Mouse (Mus musculus): Measurements from ENCODE around the gene Gnb1. TPM values are rescaled to one million over a fixed set of nuclear protein-coding genes. Genes with fewer than 3 reads are reported as not detected.
"Not testable (repeated sequence)": the region's sequence is repeated elsewhere in the genome, so short reads cannot be mapped to it uniquely, and the experiment has no call there.

Gnb1 gene
- polyA plus RNA-seq, 1 experiment from 2014 or later, result 445 TPM

DNA sequence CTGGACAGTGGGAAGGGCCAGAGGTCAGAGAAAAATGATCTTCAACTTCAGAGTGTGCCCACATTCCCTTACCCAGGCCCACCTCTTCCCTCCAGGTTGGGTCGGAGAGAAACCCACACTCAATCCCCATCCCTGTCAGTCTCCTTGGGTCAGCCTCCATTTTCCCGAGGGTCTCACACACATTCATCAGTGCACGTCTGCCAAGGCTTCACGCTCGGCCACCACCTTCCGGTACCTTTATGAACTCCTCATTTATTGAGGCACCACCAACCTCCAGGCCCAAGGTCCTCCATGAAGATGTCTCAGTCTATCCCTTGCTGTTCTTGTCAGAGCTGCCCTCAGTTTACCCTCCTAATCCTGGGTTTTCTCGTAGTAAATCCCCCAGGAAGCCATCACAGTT, 20.2 kb upstream of the Gnb1 start:
- H3K36me3 ChIP-seq (ENCODE audit: insufficient read depth, low read length), result no peaks in the 10 kb centered on the region
- H3K27me3 ChIP-seq (replicated peaks; ENCODE audit: insufficient read depth, low read length), result no peaks in the 10 kb centered on the region
- TF ChIP-seq CTCF (IDR thresholded peaks at IDR 0.05) (no peak), EP300 (IDR thresholded peaks at IDR 0.05) (no peak)
- peaks cover 4% of the 10 kb centered on the region; the same call in 1 of the 2 replicates for H3K4me1 ChIP-seq (ENCODE audit: insufficient read depth, low read depth, low read length)
- ATAC-seq (no peak), DNase-seq (ENCODE audit: low spot score) (no peak)
- no peak overlapping the region for H3K4me2 ChIP-seq (replicated peaks; ENCODE audit: low read depth, low read length)
- H3K9ac ChIP-seq (replicated peaks; ENCODE audit: low read depth), result no peak overlapping the region
- no peak overlapping the region for H3K4me3 ChIP-seq (ENCODE audit: low read depth, low read length)
- no peaks in the 10 kb centered on the region for H3K9me3 ChIP-seq (ENCODE audit: low read length)
- WGBS, result 85% methylated on average over 7 of the region's 7 CpGs
- H3K27ac ChIP-seq (ENCODE audit: low read length), result no peak overlapping the region

DNA sequence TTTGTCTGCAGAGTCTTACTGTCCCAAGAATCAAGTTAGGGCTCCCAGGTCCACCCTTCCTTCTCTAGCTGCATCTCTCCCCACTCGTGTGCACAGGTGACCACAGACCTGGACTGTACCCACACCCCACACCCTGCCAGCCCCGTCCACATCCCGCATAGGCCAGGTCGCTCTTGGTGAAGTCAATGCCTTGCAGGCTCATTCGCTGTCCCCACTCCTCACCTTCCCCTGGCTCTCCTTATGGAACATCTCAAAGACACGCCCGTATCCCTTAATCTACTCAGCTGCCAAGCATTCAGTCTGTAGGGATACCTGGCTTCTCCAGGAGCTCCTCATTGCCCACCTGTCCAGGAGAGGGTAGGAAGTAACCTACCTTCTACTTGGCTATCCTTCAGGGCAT, 19.8 kb upstream of the Gnb1 start:
- no peak overlapping the region for H3K4me3 ChIP-seq (ENCODE audit: low read depth, low read length)
- H3K27ac ChIP-seq (ENCODE audit: low read length), result no peak overlapping the region
- no peaks in the 10 kb centered on the region for H3K27me3 ChIP-seq (replicated peaks; ENCODE audit: insufficient read depth, low read length)
- ATAC-seq (no peak), DNase-seq (ENCODE audit: low spot score) (no peak)
- no peak for TF ChIP-seq EP300 (IDR thresholded peaks at IDR 0.05)
- TF ChIP-seq CTCF (IDR thresholded peaks at IDR 0.05), result no peak
- peaks cover 4% of the 10 kb centered on the region; the same call in 1 of the 2 replicates for H3K4me1 ChIP-seq (ENCODE audit: insufficient read depth, low read depth, low read length)
- no peaks in the 10 kb centered on the region for H3K36me3 ChIP-seq (ENCODE audit: insufficient read depth, low read length)
- H3K9me3 ChIP-seq (ENCODE audit: low read length), result no peaks in the 10 kb centered on the region
- no peak overlapping the region for H3K9ac ChIP-seq (replicated peaks; ENCODE audit: low read depth)
- no peak overlapping the region for H3K4me2 ChIP-seq (replicated peaks; ENCODE audit: low read depth, low read length)
- WGBS, result 82% methylated on average over 7 of the region's 7 CpGs

DNA sequence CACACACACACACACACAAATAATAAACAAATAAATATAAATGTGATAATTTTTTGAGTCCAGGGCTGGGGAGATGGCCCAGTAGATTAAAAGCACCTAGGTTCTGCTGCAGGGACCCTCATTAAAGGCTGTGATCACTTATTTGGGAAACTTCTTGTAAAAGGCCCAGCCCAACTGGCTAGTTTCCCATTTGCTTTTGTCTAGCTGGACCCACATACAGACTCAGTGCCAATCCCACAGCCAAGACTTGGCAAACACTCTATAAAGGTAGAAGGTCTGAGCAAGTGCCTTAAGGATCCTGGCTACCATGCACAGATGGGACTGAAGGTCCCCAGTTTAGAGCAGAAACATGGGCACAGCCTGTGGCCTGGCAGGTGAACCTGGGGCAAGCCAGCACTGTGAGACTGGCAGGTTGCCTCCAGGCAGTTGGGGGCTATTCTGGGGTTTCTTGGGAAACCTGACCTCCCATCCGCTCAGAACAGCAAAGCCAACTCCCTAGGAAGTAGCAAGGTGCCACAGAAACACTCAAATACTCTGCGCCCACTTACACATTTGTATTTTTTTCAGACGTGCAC, 18.4 kb upstream of the Gnb1 start:
- Histone ChIP-seq H3K36me3 (ENCODE audit: insufficient read depth, low read length) (no peaks in the 10 kb centered on the region), H3K9me3 (ENCODE audit: low read length) (no peaks in the 10 kb centered on the region), H3K4me1 (ENCODE audit: insufficient read depth, low read depth, low read length) (peaks cover 4% of the 10 kb centered on the region; the same call in 1 of the 2 replicates), H3K9ac (replicated peaks; ENCODE audit: low read depth) (no peak overlapping the region), H3K27me3 (replicated peaks; ENCODE audit: insufficient read depth, low read length) (no peaks in the 10 kb centered on the region), H3K4me3 (ENCODE audit: low read depth, low read length) (no peak overlapping the region), H3K4me2 (replicated peaks; ENCODE audit: low read depth, low read length) (no peak overlapping the region), H3K27ac (ENCODE audit: low read length) (no peak overlapping the region)
- no peak for TF ChIP-seq CTCF (IDR thresholded peaks at IDR 0.05)
- no peak for TF ChIP-seq EP300 (IDR thresholded peaks at IDR 0.05)
- WGBS, result 62% methylated on average over 3 of the region's 3 CpGs
- no peak for ATAC-seq
- no peak for DNase-seq (ENCODE audit: low spot score)

DNA sequence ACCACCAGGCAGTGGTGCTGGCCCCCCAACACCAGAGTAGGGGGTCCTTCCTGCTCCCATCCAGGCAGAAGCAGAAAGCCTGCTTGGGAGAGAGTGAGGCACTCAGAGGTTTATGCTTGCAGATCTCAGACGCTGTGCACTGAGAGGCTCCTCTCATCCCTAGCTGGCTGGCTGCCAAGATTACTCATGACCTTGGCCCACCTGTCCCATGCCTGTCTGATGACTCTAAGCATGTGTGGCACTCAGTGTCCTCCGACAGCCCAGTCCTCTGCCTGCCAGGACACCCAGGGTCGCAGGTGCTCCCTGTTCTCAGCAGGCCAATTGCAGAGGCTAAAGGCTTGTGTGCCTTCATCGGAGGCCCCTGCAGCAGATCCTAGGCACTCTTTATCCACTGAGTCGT, 17.8 kb upstream of the Gnb1 start:
- DNase-seq (ENCODE audit: low spot score) (no peak), ATAC-seq (no peak)
- no peak overlapping the region for H3K27ac ChIP-seq (ENCODE audit: low read length)
- no peak overlapping the region for H3K4me2 ChIP-seq (replicated peaks; ENCODE audit: low read depth, low read length)
- no peaks in the 10 kb centered on the region for H3K27me3 ChIP-seq (replicated peaks; ENCODE audit: insufficient read depth, low read length)
- TF ChIP-seq CTCF (IDR thresholded peaks at IDR 0.05) (no peak), EP300 (IDR thresholded peaks at IDR 0.05) (no peak)
- no peak overlapping the region for H3K9ac ChIP-seq (replicated peaks; ENCODE audit: low read depth)
- H3K4me3 ChIP-seq (ENCODE audit: low read depth, low read length), result no peak overlapping the region
- H3K36me3 ChIP-seq (ENCODE audit: insufficient read depth, low read length), result no peaks in the 10 kb centered on the region
- WGBS, result 33% methylated on average over 5 of the region's 5 CpGs
- H3K4me1 ChIP-seq (ENCODE audit: insufficient read depth, low read depth, low read length), result peaks cover 4% of the 10 kb centered on the region; the same call in 1 of the 2 replicates
- no peaks in the 10 kb centered on the region for H3K9me3 ChIP-seq (ENCODE audit: low read length)

DNA sequence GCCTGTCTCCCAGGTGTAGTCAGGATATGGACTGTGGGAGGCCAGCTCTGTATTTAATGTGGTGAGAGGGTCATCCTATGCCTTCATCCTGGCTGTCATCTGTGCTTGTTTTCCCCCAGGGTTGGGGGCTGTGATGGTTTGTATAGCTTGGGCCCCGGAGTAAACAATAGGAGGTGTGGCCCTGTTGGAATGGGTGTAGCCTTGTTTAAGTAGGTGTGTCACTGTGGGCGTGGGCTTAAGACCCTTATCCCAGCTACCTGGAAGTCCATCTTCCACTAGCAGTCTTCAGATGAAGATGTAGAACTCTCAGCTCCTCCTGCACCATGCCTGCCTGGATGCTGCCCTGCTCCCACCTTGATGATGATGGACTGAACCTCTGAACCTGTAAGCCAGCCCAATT, 17.4 kb upstream of the Gnb1 start:
- H3K36me3 ChIP-seq (ENCODE audit: insufficient read depth, low read length); ATAC-seq; H3K4me1 ChIP-seq (ENCODE audit: insufficient read depth, low read depth, low read length); H3K9me3 ChIP-seq (ENCODE audit: low read length); H3K4me2 ChIP-seq (replicated peaks; ENCODE audit: low read depth, low read length); DNase-seq (ENCODE audit: low spot score); H3K4me3 ChIP-seq (ENCODE audit: low read depth, low read length); H3K9ac ChIP-seq (replicated peaks; ENCODE audit: low read depth); H3K27ac ChIP-seq (ENCODE audit: low read length); H3K27me3 ChIP-seq (replicated peaks; ENCODE audit: insufficient read depth, low read length): not testable (repeated sequence)
- WGBS, result 37% methylated on average over 2 of the region's 2 CpGs

DNA sequence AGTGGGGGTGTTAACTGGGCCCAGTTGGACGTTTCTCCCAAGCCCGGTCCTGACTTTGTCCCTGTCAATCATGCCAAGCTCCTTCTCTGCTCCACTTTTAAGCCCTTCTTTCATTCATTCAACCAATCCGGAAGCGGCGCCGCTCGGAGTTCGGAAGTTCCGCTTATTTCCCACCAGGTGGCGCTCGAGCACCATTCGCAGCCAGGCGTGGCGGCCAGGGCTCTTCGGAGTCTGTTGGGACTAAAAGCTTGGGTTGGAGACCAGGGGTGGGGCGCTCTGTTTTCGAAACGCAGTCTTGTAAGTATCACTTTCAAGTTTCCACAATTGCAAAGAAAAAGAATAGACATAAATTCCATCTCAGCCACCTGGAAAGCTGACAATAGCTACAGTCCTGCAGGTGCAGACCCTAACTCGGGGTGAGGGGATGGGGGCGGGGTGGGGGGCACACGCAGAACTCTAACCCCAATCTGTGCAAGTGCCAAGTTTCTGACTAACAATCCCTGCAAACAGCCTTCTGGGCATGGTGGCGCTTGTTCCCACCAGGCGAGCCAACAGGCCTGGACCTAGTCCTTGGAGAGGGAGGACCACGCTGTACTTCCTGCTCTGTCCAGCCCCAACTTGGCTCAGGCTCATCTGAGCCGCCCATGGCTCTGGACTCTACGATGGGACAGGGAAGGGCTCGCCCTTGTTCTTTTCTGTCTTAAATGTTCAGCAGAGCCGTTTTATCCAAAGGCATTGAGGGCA, 9.6 kb upstream of the Gnb1 start:
- Histone ChIP-seq H3K4me1 (ENCODE audit: insufficient read depth, low read depth, low read length) (peaks cover 8% of the 10 kb centered on the region; the same call in 1 of the 2 replicates), H3K4me2 (replicated peaks; ENCODE audit: low read depth, low read length) (peak overlapping the region; percentile 59), H3K27ac (ENCODE audit: low read length) (peak overlapping the region; percentile 68), H3K9ac (replicated peaks; ENCODE audit: low read depth) (0 out of 2 replicates have a peak overlapping the region, but pooled peaks have one; percentile 16), H3K9me3 (ENCODE audit: low read length) (no peaks in the 10 kb centered on the region), H3K36me3 (ENCODE audit: insufficient read depth, low read length) (no peaks in the 10 kb centered on the region), H3K4me3 (ENCODE audit: low read depth, low read length) (peak overlapping the region; percentile 24; the same call in 1 of the 2 replicates), H3K27me3 (replicated peaks; ENCODE audit: insufficient read depth, low read length) (no peaks in the 10 kb centered on the region)
- DNase-seq (ENCODE audit: low spot score) (peak; percentile 91), ATAC-seq (peak; percentile 90)
- WGBS, result 11% methylated on average over 28 of the region's 28 CpGs
- peak; percentile 96 for TF ChIP-seq CTCF (IDR thresholded peaks at IDR 0.05)
- TF ChIP-seq EP300 (IDR thresholded peaks at IDR 0.05), result peak; percentile 51; the same call in 1 of the 2 replicates

All from lung, postnatal 0 days (tissue).